Mouse (Mus musculus): ENCODE data around the gene Vmn1r173. TPM values are rescaled to one million over a fixed set of nuclear protein-coding genes. Genes with fewer than 3 reads are reported as not detected.
"Not testable (repeated sequence)": the region's sequence is repeated elsewhere in the genome, so short reads cannot be mapped to it uniquely, and the experiment has no call there.

Vmn1r173 gene
- not detected for polyA plus RNA-seq (2012; fragmentation: generic; extraction: Trizol)

DNA sequence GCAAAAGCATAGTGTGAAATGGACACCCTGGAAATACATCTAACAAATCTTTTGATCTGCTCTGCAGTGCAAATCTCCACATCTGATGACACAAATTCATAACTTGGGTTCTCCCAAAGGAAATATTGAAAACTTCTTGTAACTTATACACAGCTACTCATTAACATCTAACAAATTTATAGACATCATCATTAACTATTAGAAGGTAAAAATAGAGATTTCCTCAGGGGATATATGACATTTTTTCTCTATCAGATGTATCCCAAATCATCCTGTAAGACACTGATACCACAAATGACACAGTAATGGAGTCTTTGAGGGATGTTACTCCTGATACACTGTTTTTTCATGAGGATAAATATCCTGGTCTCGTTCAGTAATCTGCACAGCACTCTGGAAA is at the start of gene Vmn1r173:
Gene Vmn1r173 (plus strand): TSS at position 301 of the 400 bp plus-strand sequence.
- not testable (repeated sequence) for H3K4me3 ChIP-seq; H3ac ChIP-seq (ENCODE audit: control insufficient read depth, insufficient read length); H3K4me2 ChIP-seq (ENCODE audit: low read depth); H3K36me3 ChIP-seq (ENCODE audit: control insufficient read depth, insufficient read depth); H3K79me2 ChIP-seq (ENCODE audit: control insufficient read depth, insufficient read depth); H3K27me3 ChIP-seq (ENCODE audit: control insufficient read depth, insufficient read depth, insufficient read length)

GRCm38 (mm10) chr7:23658016-23658415 is 42.5 kb upstream of the Vmn1r173 start, which contains the start of gene Vmn1r172:
Gene Vmn1r172 (plus strand): TSS chr7:23658316.
- H3K4me2 ChIP-seq (ENCODE audit: low read depth), result no peak within 1 kb of the TSS
- no peaks in the 10 kb centered on the region for H3K36me3 ChIP-seq (ENCODE audit: control insufficient read depth, insufficient read depth)
- H3ac ChIP-seq (ENCODE audit: control insufficient read depth, insufficient read length), result no peak within 1 kb of the TSS
- no peaks in the 10 kb centered on the region for H3K79me2 ChIP-seq (ENCODE audit: control insufficient read depth, insufficient read depth)
- no peak within 1 kb of the TSS for H3K4me3 ChIP-seq
- TF ChIP-seq TCF3 (IDR thresholded peaks at IDR 0.05; ENCODE audit: insufficient read length, low read depth) (no peak), TCF12 (IDR thresholded peaks at IDR 0.05; ENCODE audit: insufficient read depth, poor library complexity, severe bottlenecking) (no peak), SRF (IDR thresholded peaks at IDR 0.05; ENCODE audit: control insufficient read depth, insufficient read length, low read depth) (no peak), MYOD1 (IDR thresholded peaks at IDR 0.05; ENCODE audit: control insufficient read depth in 1 of 3, insufficient read length in 2 of 3, low read depth in 2 of 3) (no peak), USF1 (IDR thresholded peaks at IDR 0.05; ENCODE audit: low read depth) (no peak), REST (IDR thresholded peaks at IDR 0.05; ENCODE audit: insufficient read depth, insufficient read length) (no peak), CEBPB (IDR thresholded peaks at IDR 0.05; ENCODE audit: insufficient read depth, poor library complexity, severe bottlenecking) (no peak), POLR2AphosphoS2 (IDR thresholded peaks at IDR 0.05; ENCODE audit: insufficient read length, low read depth) (no peak)
- no peaks in the 10 kb centered on the region for H3K27me3 ChIP-seq (ENCODE audit: control insufficient read depth, insufficient read depth, insufficient read length)

DNA sequence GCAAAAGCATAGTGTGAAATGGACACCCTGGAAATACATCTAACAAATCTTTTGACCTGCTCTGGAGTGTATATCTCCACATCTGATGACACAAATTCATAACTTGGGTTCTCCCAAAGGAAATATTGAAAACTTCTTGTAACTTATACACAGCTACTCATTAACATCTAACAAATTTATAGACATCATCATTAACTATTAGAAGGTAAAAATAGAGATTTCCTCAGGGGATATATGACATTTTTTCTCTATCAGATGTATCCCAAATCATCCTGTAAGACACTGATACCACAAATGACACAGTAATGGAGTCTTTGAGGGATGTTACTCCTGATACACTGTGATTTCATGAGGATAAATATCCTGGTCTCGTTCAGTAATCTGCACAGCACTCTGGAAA is 51.5 kb downstream of the Vmn1r173 start, which contains the start of gene Vmn1r174:
Gene Vmn1r174 (plus strand): TSS at position 301 of the 400 bp plus-strand sequence.
- H3K27me3 ChIP-seq (ENCODE audit: control insufficient read depth, insufficient read depth, insufficient read length); H3ac ChIP-seq (ENCODE audit: control insufficient read depth, insufficient read length); H3K79me2 ChIP-seq (ENCODE audit: control insufficient read depth, insufficient read depth); H3K4me3 ChIP-seq; H3K36me3 ChIP-seq (ENCODE audit: control insufficient read depth, insufficient read depth); H3K4me2 ChIP-seq (ENCODE audit: low read depth): not testable (repeated sequence)

Other genes with a start within 250 kb of the Vmn1r173 start
- gene Vmn1r167, start 193.5 kb upstream of the Vmn1r173 start, polyA plus RNA-seq (2012; fragmentation: generic; extraction: Trizol), result not detected
- gene Vmn1r168, start 161.0 kb upstream of the Vmn1r173 start, polyA plus RNA-seq (2012; fragmentation: generic; extraction: Trizol), result not detected
- gene Vmn1r169, start 125.2 kb upstream of the Vmn1r173 start, polyA plus RNA-seq (2012; fragmentation: generic; extraction: Trizol), result not detected
- not detected for gene Vmn1r170, start 94.5 kb upstream of the Vmn1r173 start, polyA plus RNA-seq (2012; fragmentation: generic; extraction: Trizol)
- not detected for gene Vmn1r171, start 70.0 kb upstream of the Vmn1r173 start, polyA plus RNA-seq (2012; fragmentation: generic; extraction: Trizol)
- not detected for gene Vmn1r172, start 42.4 kb upstream of the Vmn1r173 start, polyA plus RNA-seq (2012; fragmentation: generic; extraction: Trizol)
- not detected for gene Vmn1r174, start 51.6 kb downstream of the Vmn1r173 start, polyA plus RNA-seq (2012; fragmentation: generic; extraction: Trizol)
- gene Vmn1r175, start 109.9 kb downstream of the Vmn1r173 start, polyA plus RNA-seq (2012; fragmentation: generic; extraction: Trizol), result not detected
- not detected for gene Vmn1r176, start 136.7 kb downstream of the Vmn1r173 start, polyA plus RNA-seq (2012; fragmentation: generic; extraction: Trizol)
- not detected for gene Vmn1r177, start 165.7 kb downstream of the Vmn1r173 start, polyA plus RNA-seq (2012; fragmentation: generic; extraction: Trizol)
- gene Vmn1r178, start 191.3 kb downstream of the Vmn1r173 start, polyA plus RNA-seq (2012; fragmentation: generic; extraction: Trizol), result not detected
- not detected for gene Vmn1r179, start 226.3 kb downstream of the Vmn1r173 start, polyA plus RNA-seq (2012; fragmentation: generic; extraction: Trizol)
- gene Vmn1r180, start 249.9 kb downstream of the Vmn1r173 start, polyA plus RNA-seq (2012; fragmentation: generic; extraction: Trizol), result not detected